Mouse (Mus musculus) heart, embryonic 16.5 days (tissue): ENCODE results near the gene Plin2. TPM values are rescaled to one million over a fixed set of nuclear protein-coding genes. Genes with fewer than 3 reads are reported as not detected.

ENCODE experiments used
- ATAC-seq: fragments of 200-750 bp; cut with Nextera tagmentation; replicated peaks from 2 replicates; pipeline ENCODE4 v1.8.0; 2017; ENCODE audit warnings: moderate number of reproducible peaks; ENCODE audit not compliant: insufficient read depth, low FRiP score; ENCODE audit errors: extremely low read depth
- H3K27ac ChIP-seq: fragments of 300-500 bp; sonication (generic); 2 replicates; pipeline ENCODE4 v1.5.1; 2014; ENCODE audit warnings: mild to moderate bottlenecking, low read length, control low read depth, moderate library complexity
- H3K27me3 ChIP-seq: fragments of 300-500 bp; sonication (generic); 2 replicates; pipeline ENCODE4 v1.6.1; 2014; ENCODE audit warnings: low read length, mixed read lengths; ENCODE audit not compliant: control insufficient read depth, insufficient read depth
- H3K36me3 ChIP-seq: fragments of 300-500 bp; sonication (generic); 2 replicates; pipeline ENCODE4 v1.6.1; 2014; ENCODE audit not compliant: control insufficient read depth, insufficient read depth
- H3K4me1 ChIP-seq: fragments of 300-500 bp; sonication (generic); 2 replicates; pipeline ENCODE4 v1.6.1; 2014; ENCODE audit warnings: low read length, mixed read lengths; ENCODE audit not compliant: control insufficient read depth, insufficient read depth
- H3K4me2 ChIP-seq: fragments of 300-500 bp; sonication (generic); 2 replicates; pipeline ENCODE4 v1.6.1; 2014; ENCODE audit warnings: low read depth, mild to moderate bottlenecking, control low read depth, low read length
- H3K4me3 ChIP-seq: fragments of 300-500 bp; sonication (generic); 2 replicates; pipeline ENCODE4 v1.5.1; 2014; ENCODE audit warnings: mild to moderate bottlenecking, control low read depth, low read length
- H3K9ac ChIP-seq: fragments of 300-500 bp; sonication (generic); 2 replicates; pipeline ENCODE4 v1.6.1; 2014; ENCODE audit warnings: low read length, control low read depth
- H3K9me3 ChIP-seq: fragments of 300-500 bp; sonication (generic); replicated peaks from 2 replicates; pipeline ENCODE4 v1.6.1; 2016; ENCODE audit warnings: low read length; ENCODE audit not compliant: control insufficient read depth
- WGBS: fragments of 180-500 bp; shearing (Covaris S2); extraction: QIAGEN DNeasy Blood & Tissue Kit; methylation state at CpG from one replicate; pipeline ENCODE4 v1.1.7; 2014; 5-methylcytosine and 5-hydroxymethylcytosine counted together
- polyA plus RNA-seq: library from polyadenylated mRNA; unstranded; fragments of >200 nt; fragmentation: Nextera tagmentation; extraction: Ambion mirVana; gene quantifications from 2 replicates; pipeline ENCODE4 v1.2.1, GENCODE M21; 2015

Plin2 gene
- polyA plus RNA-seq, 1 experiment from 2014 or later, result 79.3 TPM

DNA sequence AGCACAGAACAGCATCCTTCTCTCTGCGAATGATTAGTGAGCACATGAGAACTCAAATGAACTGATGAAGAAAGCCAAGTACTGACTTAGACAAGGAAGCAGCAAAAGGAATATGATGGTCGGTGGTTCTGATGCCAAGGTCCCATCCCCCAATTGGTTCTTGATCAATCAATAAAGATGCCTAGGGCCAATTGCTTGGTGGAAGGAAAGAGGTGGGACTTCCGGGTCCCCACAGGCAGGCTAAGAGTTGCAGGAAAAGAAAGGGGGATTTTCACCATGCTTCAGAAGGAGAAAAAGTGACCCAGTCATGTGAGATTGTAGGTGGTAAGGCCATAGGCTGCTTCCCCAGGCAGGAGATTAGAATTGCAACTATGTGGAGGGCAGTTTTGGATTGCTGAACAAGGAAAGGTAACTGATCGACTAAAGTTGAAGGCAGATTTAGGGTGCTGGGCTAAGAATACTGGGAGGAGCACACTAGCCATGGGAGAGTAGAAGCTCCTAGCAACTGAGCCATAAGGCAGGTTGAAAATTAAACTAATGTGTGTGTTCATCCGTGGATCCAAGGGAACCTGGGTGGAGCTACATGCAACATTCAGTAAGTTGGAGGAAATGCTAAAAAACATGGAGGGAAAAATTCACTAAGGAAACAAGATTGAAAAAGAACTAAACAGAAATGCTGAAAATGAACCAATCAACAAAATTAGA, 29.5 kb upstream of the Plin2 start:
- 62% methylated on average over 5 of the region's 5 CpGs for WGBS
- no peak overlapping the region for H3K4me3 ChIP-seq
- no peaks in the 10 kb centered on the region for H3K27me3 ChIP-seq
- H3K4me2 ChIP-seq, result no peak overlapping the region
- H3K4me1 ChIP-seq, result no peaks in the 10 kb centered on the region
- no peak overlapping the region for H3K9ac ChIP-seq
- no peaks in the 10 kb centered on the region for H3K36me3 ChIP-seq
- no peak for ATAC-seq
- no peaks in the 10 kb centered on the region for H3K9me3 ChIP-seq
- H3K27ac ChIP-seq, result no peak overlapping the region

DNA sequence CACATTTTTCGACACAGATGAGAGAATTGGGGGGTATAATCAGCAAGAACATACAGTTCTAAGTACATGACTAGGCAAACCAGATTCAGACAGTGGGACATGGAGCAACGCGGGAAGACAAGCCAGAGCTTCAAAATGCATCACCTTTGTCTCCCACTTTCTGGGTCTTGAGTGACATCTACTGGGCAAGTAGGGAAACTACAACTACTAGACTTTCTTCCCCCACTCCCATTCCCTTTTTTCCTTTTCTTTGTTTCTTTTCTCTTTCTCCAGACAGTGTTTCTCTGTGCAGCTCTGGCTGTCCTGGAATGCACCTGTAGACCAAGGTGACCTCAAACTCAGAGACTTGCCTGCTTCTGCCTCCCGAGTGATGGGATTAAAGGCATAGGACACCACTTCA, 27.0 kb upstream of the Plin2 start:
- no peaks in the 10 kb centered on the region for H3K4me1 ChIP-seq
- H3K9me3 ChIP-seq, result no peaks in the 10 kb centered on the region
- H3K4me2 ChIP-seq, result no peak overlapping the region
- H3K36me3 ChIP-seq, result no peaks in the 10 kb centered on the region
- WGBS, result 7% methylated on average over 4 of the region's 4 CpGs
- no peak overlapping the region for H3K9ac ChIP-seq
- H3K27ac ChIP-seq, result no peak overlapping the region
- H3K4me3 ChIP-seq, result no peak overlapping the region
- H3K27me3 ChIP-seq, result no peaks in the 10 kb centered on the region
- no peak; the same call in 1 of the 2 replicates for ATAC-seq

DNA sequence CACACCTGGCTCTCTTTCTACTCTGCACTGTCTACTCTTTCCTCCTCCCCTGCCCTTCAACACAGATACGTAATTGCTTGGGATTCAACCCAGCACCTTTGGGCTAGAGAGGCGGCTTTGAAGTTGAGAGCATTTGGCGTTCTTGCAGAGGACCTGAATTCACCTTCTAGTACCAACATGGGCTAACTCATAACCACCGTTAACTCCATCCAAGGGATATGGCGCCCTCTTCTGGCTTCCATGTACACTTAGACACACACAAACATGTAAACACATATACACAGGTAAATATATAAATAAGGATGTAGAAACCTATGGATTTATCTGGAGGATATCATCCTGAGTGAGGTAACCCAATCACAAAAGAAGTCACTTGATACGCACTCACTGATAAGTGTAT, 25.2 kb upstream of the Plin2 start:
- WGBS, result 38% methylated on average over 6 of the region's 6 CpGs
- no peak overlapping the region for H3K9ac ChIP-seq
- no peak for ATAC-seq

DNA sequence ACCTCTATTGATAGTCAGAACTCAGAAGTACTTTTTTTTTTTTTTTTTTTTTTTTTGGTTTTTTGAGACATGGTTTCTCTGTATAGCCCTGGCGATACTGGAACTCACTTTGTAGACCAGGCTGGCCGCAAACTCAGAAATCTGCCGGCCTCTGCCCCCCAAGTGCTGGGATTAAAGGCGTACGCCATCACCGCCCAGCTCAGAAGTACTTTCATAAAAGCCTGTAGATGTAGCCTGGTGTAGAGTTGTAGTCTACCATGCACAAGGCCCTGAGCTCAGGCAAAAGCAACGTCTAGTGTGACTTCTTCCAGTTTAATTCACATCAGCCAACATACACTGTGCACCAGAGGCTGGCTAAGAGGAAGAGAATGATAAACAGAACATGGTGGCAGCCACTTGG, 23.1 kb upstream of the Plin2 start:
- H3K9me3 ChIP-seq, result no peaks in the 10 kb centered on the region
- peaks cover 13% of the 10 kb centered on the region for H3K4me1 ChIP-seq
- H3K4me3 ChIP-seq, result no peak overlapping the region
- no peaks in the 10 kb centered on the region for H3K27me3 ChIP-seq
- H3K27ac ChIP-seq, result no peak overlapping the region
- WGBS, result 85% methylated on average over 7 of the region's 7 CpGs
- H3K9ac ChIP-seq, result no peak overlapping the region
- no peak for ATAC-seq
- no peak overlapping the region for H3K4me2 ChIP-seq
- H3K36me3 ChIP-seq, result no peaks in the 10 kb centered on the region

More for the DNA sequence above, 25.2 kb upstream of the Plin2 start:
- Histone ChIP-seq H3K36me3 (no peaks in the 10 kb centered on the region), H3K4me1 (peaks cover 2% of the 10 kb centered on the region; the same call in 1 of the 2 replicates), H3K27ac (no peak overlapping the region), H3K4me3 (no peak overlapping the region), H3K4me2 (no peak overlapping the region), H3K27me3 (no peaks in the 10 kb centered on the region), H3K9me3 (no peaks in the 10 kb centered on the region)

DNA sequence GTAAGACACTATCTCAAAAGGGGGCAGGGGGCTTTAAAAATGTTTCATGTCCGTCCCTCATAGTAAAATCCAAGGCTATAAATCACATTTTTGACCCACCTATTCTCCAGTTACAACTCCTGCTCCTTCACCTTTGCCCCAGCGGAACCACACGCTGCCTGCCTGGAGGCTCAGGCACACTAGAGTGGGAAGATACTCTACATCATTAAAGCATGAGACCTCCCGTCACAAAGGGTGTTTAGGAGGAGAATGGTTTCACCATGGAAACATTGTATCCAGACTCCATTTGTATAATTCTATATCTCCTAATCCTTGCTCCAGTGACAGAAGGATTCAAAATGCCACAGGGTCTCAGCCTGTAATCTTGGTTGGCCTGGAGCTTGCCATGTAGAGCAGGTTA, 21.4 kb upstream of the Plin2 start:
- Histone ChIP-seq H3K36me3 (no peaks in the 10 kb centered on the region), H3K9ac (no peak overlapping the region), H3K4me3 (no peak overlapping the region), H3K4me1 (peaks cover 13% of the 10 kb centered on the region), H3K27ac (no peak overlapping the region), H3K4me2 (no peak overlapping the region), H3K9me3 (no peaks in the 10 kb centered on the region), H3K27me3 (no peaks in the 10 kb centered on the region)
- WGBS, result 84% methylated on average over 4 of the region's 4 CpGs
- no peak for ATAC-seq

DNA sequence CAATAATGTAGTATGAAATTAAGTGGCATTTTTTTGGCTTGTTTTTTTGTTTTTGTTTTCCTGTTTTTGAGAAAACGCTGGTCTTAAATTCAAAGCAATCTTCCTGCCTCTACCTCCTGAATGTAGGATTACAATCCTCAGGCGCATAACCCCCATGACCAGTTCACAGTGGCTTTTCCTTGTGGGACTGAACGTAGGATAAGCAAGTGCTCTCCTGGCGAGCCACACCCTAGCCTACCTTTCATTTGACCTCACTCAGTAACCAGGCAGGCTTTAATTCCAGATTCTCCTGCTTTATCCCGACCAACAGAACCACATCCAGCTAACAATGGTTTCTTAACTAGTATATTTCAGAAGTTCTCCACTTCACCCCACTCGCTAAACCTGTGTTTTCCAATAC, 20.9 kb upstream of the Plin2 start:
- H3K4me1 ChIP-seq, result peaks cover 13% of the 10 kb centered on the region
- H3K9me3 ChIP-seq, result no peaks in the 10 kb centered on the region
- H3K4me2 ChIP-seq, result no peak overlapping the region
- H3K27ac ChIP-seq, result no peak overlapping the region
- H3K27me3 ChIP-seq, result no peaks in the 10 kb centered on the region
- H3K9ac ChIP-seq, result no peak overlapping the region
- ATAC-seq, result no peak
- H3K36me3 ChIP-seq, result no peaks in the 10 kb centered on the region
- no peak overlapping the region for H3K4me3 ChIP-seq
- WGBS, result 83% methylated on average over 6 of the region's 6 CpGs

DNA sequence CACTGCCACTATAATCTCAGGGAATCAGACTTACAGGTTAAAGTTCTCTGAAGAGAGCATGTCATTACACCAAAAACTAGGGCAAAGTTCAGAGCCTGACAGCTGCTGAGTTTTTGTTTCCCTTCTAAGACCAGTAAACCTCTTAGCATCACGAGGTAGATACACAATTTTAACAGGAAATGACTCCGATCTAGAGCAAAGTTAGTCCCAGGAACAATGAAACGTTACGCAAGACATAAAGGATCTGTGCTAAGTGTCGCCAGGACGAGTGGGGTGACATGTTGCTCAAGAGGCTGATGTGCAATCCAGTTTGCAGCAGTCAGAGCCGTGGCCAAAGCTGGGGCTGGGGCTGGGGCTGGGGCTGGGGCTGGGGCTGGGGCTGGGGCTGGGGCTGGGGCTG, 20.3 kb upstream of the Plin2 start:
- H3K4me3 ChIP-seq, result no peak overlapping the region
- no peak overlapping the region for H3K27ac ChIP-seq
- peak overlapping the region; percentile 15; the same call in 1 of the 2 replicates for H3K4me2 ChIP-seq
- no peak overlapping the region for H3K9ac ChIP-seq
- no peaks in the 10 kb centered on the region for H3K27me3 ChIP-seq
- no peaks in the 10 kb centered on the region for H3K36me3 ChIP-seq
- ATAC-seq, result no peak
- H3K9me3 ChIP-seq, result no peaks in the 10 kb centered on the region
- H3K4me1 ChIP-seq, result peaks cover 13% of the 10 kb centered on the region
- WGBS, result 35% methylated on average over 7 of the region's 7 CpGs

DNA sequence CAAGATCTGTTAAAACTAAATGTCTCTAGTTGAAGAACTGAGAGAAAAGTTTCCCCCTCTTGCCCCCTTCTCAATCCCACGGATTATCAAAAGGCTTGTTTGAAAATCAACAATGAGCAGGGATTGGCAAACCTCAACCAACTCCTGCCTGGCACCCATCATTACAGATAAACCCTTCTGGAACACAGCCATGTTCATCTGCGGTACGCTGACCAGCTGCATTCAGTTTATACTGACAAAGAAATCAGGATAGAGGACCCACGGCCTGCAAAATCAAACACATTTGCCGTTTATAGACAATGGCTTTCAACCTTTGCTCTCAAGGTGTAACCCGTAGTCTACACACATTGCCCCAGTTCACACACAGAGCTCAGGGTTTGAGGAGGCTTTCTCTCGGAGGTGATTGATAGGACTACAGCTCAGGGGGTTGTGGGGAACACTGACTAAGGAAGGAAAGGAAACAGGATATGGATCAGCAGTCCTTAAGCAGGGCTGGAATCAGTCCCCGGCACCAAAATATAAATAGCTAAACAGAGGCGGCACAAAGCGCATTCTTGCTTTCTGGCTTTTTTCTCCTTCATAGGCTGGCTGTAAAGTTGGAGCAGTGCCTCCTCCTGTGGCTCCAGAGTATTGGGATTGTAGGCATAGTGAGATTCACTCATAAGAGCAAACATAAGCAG, 19.3 kb upstream of the Plin2 start:
- Histone ChIP-seq H3K4me2 (0 out of 2 replicates have a peak overlapping the region, but pooled peaks have one; percentile 32), H3K4me3 (no peak overlapping the region), H3K36me3 (no peaks in the 10 kb centered on the region), H3K27ac (peak overlapping the region; percentile 53), H3K27me3 (no peaks in the 10 kb centered on the region), H3K9ac (no peak overlapping the region), H3K4me1 (peaks cover 13% of the 10 kb centered on the region), H3K9me3 (no peaks in the 10 kb centered on the region)
- 39% methylated on average over 10 of the region's 10 CpGs for WGBS
- ATAC-seq, result no peak

DNA sequence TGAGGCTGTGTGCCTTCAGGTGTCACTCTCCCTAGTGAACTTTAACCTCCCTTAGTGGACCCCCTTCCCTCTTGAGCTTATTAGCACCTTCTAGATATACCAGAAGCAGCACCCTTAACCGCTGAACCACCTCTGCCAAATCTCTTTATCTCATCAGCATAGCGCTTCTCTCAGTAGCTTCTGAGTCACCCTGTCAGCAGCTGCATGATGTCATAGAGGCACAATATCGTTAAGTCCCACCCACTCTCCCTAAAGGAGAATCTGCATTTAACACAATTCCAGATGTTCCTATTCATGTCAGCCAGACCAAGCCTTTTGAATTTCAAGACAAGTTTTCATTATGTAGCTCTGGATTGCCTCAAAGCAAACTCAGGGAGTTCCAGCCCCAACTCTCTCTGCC, 16.7 kb upstream of the Plin2 start:
- Histone ChIP-seq H3K9me3 (no peaks in the 10 kb centered on the region), H3K4me2 (no peak overlapping the region), H3K27ac (no peak overlapping the region), H3K9ac (no peak overlapping the region), H3K4me3 (no peak overlapping the region), H3K4me1 (peaks cover 17% of the 10 kb centered on the region), H3K36me3 (no peaks in the 10 kb centered on the region), H3K27me3 (no peaks in the 10 kb centered on the region)
- peak; percentile 46 for ATAC-seq
- 30% methylated on average over 3 of the region's 3 CpGs for WGBS
